Mouse (Mus musculus) frontal cortex, adult (tissue): ENCODE measurements around the gene Gm6583.
A peak's percentile ranks its signal among the peaks of the same experiment; 100 is the strongest.

Source experiments
- ATAC-seq: cut with Nextera tagmentation; 2 replicates; pipeline ENCODE4 v1.9.2; 2017; ENCODE audit warnings: mild to moderate bottlenecking, moderate library complexity, mixed read lengths; ENCODE audit not compliant: low TSS enrichment

Gene Gm6583

GRCm38 (mm10) chr5:112367929-112368328 lies 12.1 kb upstream of the Gm6583 start:
- ATAC-seq = peak; percentile 53; the same call in 1 of the 2 replicates

- ATAC-seq = no peak
Observed at GRCm38 (mm10) chr5:112367338-112367737, 11.5 kb upstream of the Gm6583 start.

DNA sequence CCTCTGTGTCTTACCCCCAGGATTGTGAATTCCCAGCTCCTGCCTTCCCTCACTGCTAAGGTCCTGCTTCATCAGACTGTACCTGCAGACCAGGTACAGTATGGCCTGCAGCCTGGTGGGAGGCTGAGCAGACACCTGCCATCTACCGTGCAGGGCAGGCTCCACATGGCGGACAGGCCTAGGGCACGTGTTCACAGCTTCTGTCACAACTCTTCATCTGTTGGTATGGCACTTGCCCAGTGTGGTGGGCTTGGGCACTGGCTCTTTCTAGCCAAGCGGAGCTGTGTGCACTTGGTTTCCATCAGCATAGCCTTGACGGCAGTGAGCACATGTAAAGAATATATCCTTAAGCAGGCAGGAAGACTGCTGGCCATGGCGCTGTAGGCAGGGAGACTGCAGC lies 11.0 kb upstream of the Gm6583 start:
- ATAC-seq = no peak

DNA sequence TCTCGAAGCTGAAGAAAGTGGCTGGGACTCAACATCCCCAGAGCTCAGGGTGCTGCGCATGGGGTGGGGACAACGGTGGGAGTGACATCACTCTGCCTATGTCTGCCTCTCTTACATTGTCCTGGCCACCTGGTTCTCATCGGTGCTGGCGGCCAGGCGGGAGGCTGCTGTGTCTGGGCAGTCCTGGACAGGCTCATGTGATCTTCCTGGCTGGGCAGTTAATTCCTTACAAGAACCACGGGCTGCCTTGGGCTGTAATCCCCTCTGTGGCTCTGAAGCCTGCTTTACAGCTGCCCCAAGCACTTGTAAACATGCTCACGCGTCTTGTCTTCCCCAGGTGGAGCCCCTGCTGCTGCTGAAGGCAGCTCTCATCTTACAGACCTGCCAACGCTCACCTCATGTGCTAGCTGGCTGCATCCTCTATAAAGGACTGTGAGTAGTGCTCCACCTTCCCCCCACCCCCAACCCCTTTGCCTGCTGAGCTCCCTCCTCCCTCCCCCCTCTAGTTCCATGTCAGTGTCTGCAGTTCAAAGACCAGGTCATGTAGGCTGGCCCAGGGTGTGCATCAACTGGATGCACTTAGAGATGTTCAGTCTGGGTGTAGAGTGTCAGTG lies 8.5 kb upstream of the Gm6583 start:
- ATAC-seq = no peak

DNA sequence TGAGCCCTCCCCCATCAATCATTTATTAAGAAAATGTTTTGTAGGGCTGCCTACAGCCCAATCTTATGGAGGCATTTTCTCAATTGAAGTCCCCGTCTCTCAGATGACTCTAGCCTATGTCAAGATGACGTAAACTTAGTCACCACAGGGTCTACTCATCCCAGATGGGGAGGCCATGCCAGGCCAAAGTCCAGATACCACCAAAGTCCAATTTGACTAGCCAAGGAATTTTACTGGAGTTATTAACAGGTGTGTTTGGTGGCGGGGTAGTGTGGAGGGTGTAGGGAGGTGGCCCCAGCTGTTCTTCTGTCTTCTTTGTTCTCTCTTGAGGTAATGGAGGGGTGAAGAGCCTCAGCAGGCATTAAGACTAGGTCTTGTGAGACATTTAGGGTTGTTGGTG lies 4.2 kb upstream of the Gm6583 start:
- ATAC-seq = no peak

DNA sequence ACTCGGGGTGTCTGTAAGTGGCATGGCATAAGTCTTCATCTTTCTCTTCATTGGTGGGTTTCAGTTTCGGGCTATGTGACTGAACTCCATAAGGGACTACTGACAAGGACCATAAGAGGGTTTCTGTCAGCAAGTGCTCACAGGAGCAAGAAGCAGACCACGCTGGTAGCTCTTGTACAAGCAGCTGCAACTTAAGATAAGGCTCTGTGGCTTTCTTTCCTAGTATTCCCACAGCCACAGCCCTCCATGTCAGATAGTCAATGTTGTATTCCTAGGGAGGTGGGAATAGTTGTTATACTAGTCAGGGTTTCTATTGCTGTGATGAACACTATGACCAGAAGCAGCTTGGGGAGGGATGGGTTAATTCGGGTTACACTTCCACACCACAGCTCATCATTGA lies 3.7 kb upstream of the Gm6583 start:
- ATAC-seq = no peak

GRCm38 (mm10) chr5:112356322-112356721 lies 489 bp upstream of the Gm6583 start:
- no peak for ATAC-seq

GRCm38 (mm10) chr5:112355493-112355892 lies 340 bp downstream of the Gm6583 start:
- no peak for ATAC-seq

DNA sequence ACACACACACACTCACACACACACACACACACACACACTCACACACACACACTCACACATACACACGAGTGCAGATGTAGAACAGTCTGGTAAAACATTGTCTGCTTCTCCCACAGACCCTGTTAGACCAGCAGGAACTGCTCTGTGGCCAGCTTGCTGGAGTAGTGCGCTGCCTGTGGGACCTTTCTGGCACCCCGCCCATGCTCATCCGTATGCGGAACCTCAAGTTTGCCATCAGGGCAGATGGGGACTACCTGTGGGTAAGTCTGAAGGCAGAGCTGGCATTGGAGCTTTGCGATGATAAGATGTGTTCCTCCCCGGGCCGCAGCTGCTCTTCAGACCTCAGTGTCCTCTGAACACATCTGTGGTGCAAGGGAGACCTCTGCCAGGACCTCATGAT lies 6.7 kb downstream of the Gm6583 start:
- ATAC-seq = no peak

DNA sequence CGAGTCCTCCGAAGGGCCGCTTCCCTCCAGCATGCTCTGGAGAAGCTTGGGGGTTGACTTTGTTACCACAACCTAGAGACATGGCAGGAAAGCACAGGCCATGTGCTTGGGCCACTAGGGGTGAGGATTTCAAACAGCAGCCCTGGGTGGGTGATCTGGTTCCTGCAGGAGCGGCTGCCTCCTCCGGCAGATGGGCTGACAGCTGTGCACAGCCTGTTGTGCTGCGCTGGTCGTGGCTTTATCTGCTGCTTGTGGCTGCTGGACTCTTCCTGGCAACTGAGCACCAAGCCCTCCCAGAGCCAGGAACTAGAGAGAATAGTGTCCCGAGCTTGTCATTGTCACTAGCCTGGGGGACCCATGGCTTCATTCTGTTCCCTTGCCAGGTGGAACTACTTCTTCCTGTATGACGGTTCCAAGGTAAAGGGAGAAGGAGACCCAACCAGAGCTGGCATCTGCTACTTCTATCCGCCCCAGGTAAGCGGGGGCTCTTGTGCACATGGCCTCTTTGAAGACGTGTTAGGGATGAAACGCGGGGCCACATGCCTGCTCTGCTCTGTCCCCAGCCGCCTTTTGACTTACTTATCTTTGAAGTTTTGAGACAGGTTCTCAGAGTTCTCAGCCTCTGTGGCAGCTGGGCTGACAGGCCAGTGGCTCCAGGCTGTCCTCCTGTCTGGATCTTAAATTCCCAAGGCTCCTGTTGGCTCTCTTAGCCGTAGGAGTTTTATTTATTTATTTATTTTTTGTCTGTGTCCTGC lies 9.4 kb downstream of the Gm6583 start:
- no peak for ATAC-seq

DNA sequence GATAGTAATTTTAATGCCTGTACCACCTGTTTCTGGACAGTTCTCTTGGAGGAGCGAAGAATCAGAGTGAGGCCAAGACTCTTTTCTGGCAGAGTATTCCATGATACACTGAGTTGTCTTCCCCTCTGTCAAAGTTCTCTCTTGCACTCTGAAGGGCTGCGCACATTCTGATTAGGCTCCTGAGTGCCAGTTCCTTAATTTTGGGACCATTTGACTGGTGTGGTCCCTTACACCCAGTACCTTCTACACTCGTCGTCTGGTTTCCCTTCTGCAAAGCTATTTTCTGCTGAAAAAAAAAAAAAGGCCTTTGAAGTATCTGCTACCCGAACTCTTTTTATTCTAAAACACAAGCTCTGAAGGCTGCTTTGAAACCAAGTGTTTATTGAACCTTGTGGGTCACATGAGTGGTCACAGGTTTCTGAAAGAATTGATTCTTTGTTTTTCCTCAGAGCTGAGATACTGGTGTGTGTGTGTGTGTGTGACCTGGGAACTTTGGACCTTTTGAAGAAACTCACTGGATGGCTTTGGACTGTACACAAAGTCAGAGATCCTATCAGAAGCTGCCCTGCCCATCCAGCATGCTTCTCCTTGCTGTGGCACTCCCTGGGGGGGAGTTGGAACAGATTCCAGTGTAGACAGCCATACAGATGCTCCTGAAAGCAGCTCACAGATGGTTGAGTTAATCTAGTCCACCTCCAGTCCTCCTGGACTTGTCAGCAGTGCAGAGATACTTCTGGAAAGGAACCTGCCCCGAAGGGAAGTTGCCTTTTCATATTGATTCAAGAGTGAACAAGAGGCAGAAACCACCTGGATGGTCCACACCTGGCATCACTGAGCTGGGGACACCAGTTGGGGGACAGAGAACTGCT lies 11.5 kb downstream of the Gm6583 start:
- ATAC-seq = peak; percentile 76

GRCm38 (mm10) chr5:112343205-112343595 lies 12.6 kb downstream of the Gm6583 start:
- ATAC-seq = no peak

- ATAC-seq = 0 out of 2 replicates have a peak, but pooled peaks have one; percentile 20
Observed at GRCm38 (mm10) chr5:112342463-112343204, 13.2 kb downstream of the Gm6583 start, which contains the start of the genes Srrd and Hps4. Srrd (minus strand) TSS chr5:112343040. Hps4 (plus strand) TSS chr5:112343083.

GRCm38 (mm10) chr5:112339215-112339614 lies 16.6 kb downstream of the Gm6583 start:
- no peak for ATAC-seq

GRCm38 (mm10) chr5:112337004-112337403 lies 18.8 kb downstream of the Gm6583 start:
- ATAC-seq = no peak

GRCm38 (mm10) chr5:112335473-112335872 lies 20.4 kb downstream of the Gm6583 start:
- peak; percentile 44 for ATAC-seq

- ATAC-seq = no peak
Observed at GRCm38 (mm10) chr5:112329805-112330564, 25.8 kb downstream of the Gm6583 start.

GRCm38 (mm10) chr5:112327854-112328253 lies 28.0 kb downstream of the Gm6583 start:
- ATAC-seq = no peak

GRCm38 (mm10) chr5:112326446-112327009 lies 29.3 kb downstream of the Gm6583 start:
- peak; percentile 18; the same call in 1 of the 2 replicates for ATAC-seq
